Mouse (Mus musculus) 3T3-L1 (cell line): Measurements from ENCODE around the gene Olfr1066.
"Not testable (repeated sequence)": the region's sequence is repeated elsewhere in the genome, so short reads cannot be mapped to it uniquely, and the experiment has no call there.

ENCODE experiments used
- DNase-seq: peaks from one replicate; pipeline ENCODE4 v3.0.0-alpha.2; 2015; ENCODE audit warnings: low read depth, low spot score

Gene Olfr1066

DNA sequence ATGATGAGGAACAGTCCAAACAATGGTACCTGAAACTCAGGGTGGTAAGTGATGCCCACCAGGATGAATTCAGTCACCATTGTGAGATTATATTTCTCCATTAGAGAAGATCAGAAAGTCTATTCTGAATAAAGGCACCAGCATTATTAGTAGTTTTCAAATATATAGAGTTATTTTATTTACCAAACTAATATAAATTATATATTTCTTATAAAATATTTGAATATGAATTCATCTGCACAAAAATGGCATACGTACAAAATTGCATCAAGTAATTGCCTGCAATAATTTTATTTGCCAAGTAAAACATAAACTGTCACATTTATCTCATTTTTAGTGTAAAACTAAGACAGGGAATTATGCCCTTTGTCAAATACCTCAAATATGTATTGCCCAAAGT lies at the start of gene Olfr1066:
TSS of gene Olfr1066 (minus strand) at position 101 of the 400 bp plus-strand sequence.
- no peak for DNase-seq

DNA sequence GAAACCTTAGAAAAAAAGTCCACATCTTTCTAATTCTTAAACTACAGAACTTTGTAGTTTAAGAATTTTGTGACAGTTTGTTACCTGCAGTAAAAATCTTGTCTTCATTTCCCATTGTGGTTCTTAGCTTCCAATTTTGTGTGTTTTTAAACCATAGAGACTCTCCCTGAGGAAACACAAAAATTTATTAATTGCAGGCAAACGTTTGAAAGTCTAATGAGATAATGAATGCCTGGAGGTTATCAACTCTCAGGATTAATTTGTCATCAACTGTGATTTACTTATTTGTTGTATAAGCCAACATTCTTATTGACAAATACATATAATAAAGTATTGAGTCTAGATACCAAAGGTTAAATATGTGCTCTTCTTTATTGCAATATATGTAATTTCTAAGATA lies 31.2 kb upstream of the Olfr1066 start, which contains the start of gene Olfr228:
TSS of gene Olfr228 (minus strand) at position 101 of the 400 bp plus-strand sequence.
- DNase-seq, result no peak

DNA sequence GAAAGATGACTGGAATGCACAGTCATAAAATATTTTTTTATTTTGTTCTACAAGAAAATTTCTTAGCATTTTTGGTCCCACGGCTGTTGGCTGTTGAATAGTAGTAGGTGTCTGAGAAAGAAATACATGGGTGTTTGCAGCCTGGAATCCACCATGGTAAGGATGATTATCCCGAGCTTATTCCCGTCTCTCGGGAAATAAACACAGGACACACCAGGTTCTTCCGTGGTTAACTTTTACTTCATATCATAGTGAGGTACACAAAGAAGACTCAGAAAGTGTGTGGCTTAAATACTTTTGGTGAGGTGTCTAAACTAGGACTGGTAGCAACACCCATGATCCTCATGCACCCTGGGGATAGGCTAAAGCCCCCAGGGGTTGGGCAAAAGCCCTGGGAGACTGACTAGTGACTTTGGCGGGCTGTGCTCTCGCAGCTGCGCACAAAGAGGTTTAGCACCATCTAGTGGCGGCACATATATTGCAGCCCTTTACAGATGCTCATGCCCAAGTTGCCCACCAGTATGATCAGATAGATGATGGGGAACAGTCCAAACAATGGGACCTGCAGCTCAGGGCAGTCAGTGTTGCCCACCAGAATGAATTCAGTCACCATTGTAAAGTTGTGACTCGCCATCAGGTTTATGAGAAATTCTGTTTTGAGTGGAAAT lies 8.5 kb upstream of the Olfr1066 start:
- no peak for DNase-seq

DNA sequence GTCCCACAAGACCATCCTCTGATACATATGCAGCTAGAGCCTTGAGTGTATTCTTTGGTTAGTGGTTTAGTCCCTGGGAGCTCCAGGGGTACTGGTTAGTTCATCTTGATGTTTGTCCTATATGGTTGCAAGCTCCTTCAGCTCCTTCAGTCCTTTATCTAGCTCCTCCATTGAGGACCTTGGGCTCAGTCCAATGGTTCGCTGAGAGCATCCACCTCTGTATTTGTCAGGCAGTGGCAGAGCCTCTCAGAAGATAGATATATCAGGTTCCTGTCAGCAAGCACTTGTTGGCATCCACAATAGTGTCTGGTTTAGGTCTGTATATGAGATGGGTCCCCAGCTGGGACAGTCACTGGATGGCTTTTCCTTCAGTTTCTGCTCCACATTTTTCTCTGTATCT lies 4.4 kb upstream of the Olfr1066 start:
- DNase-seq, result no peak

DNA sequence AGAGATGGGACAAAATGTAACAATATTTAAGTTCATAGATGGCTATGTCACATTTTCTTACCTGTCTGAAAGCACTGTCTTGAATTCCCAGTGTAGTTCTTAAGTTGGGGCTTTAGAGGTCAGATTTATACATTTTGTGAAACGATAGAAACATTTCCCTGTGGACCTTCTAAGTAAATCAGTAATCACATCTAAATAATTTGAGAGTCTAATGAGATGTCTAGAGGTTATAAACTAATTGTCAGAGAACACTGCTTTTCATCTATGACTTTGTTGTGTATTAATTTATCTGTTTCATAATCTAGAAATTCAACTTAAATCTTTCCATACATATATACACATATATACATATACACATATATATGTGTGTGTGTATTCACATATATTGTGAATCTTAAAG lies 5.6 kb downstream of the Olfr1066 start, which contains the start of gene Olfr1065:
TSS of gene Olfr1065 (minus strand) at position 101 of the 400 bp plus-strand sequence.
- DNase-seq, result not testable (repeated sequence)

DNA sequence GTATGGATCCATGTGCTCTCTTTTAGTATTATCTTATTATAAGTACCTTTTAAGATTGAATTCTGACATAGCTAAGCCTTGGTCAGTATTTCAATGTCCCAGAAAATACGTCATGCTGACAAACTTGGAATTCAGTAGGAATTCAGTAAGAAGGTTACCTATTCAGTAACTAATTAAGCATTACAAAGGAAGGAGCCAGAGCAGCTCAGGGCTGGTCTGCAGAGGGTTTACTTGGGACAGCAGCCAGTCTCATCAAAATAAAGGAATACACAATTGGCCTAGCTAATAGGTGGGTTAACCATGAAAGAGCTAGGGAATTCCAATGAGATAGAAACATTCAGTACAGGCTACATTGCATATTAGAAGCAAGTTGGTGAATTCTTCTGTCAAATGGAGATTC lies 14.0 kb downstream of the Olfr1066 start:
- DNase-seq, result not testable (repeated sequence)

DNA sequence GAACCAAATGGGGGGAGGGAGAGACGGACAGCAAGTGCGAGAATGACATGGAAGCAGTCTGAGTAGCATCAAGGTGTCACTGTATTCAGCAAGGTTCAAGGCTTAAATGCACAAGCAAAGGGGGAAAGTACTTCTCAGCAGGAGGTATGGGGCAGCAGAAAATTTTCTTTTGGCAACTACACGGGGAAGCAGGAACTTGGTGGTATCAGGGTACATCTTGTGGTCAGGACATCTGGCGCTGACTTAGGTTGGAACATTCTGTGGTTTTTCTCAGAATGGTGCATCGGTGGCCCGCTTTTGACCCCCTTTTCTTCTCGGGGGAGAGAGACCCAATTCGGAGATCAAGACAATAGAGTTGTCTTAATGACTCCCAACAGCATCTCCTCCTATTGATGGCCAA lies 27.6 kb downstream of the Olfr1066 start:
- not testable (repeated sequence) for DNase-seq

DNA sequence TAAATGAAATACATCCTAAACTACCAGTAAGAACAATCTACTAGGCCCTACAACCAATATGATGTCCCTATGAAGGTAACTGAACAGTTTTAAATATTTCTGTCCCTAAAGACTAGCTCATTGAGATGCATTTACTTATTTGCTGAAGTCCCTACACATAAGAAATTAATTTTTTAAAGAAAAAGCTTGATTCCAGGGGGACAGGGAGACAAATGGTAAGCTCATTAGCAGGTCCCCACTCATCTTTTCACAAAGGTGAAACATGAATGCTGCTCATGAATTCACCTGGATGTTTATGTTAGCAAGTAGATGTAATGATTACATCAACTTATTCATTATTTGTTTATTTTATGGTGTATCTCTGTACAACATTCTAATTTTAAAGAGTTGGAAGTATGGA lies 29.4 kb downstream of the Olfr1066 start, which contains the start of gene Olfr1062:
TSS of gene Olfr1062 (minus strand) at position 101 of the 400 bp plus-strand sequence.
- not testable (repeated sequence) for DNase-seq

DNA sequence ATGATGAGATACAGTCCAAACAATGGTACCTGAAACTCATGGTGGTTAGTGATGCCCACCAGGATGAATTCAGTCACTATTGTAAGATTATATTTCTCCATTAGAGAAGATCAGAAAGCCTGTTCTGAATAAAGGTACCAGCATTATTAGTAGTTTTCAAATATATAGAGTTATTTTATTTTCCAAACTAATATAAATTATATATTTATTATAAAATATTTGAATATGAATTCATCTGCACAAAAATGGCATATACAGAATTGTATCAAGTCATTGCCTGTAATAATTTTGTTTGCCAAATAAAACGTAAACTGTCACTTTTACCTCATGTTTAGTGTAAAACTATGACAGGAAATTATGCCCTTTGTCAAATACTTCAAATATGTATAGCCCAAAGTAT lies 42.1 kb downstream of the Olfr1066 start, which contains the start of gene Olfr1061:
TSS of gene Olfr1061 (minus strand) at position 101 of the 400 bp plus-strand sequence.
- DNase-seq, result no peak
